Mouse (Mus musculus) left cerebral cortex, adult 2 months (tissue): ENCODE results near the gene Ppa2. TPM values are rescaled to one million over a fixed set of nuclear protein-coding genes. Genes with fewer than 3 reads are reported as not detected.

ENCODE experiments used
- DNase-seq, 2 experiments: peaks; one replicate each; pipeline ENCODE4 v3.0.0; 2021 to 2022; ENCODE audit warnings: low spot score in 2 of 2, mixed read lengths in 1 of 2; ENCODE audit errors: extremely low spot score in 1 of 2
- H3K27ac ChIP-seq: fragments of 200-600 bp; 2 replicates; pipeline ENCODE4 v1.8.1; 2022
- H3K4me3 ChIP-seq: fragments of 200-600 bp; 2 replicates; pipeline ENCODE4 v1.8.1; 2022
- CTCF ChIP-seq: fragments of 200-600 bp; IDR thresholded peaks from 2 replicates; pipeline ENCODE4 v1.8.1; 2022; ENCODE audit warnings: antibody characterized with exemption, mild to moderate bottlenecking, moderate library complexity
- intact Hi-C: fragments of 180-260 bp; cut with DNase I; formaldehyde crosslinking; loops from one replicate; pipeline ENCODE4 v1.15.1; 2025
- total RNA-seq, 2 experiments: library from RNA; stranded (reverse); gene quantifications; 2 replicates each; pipeline ENCODE4 v1.2.3; 2021

Gene Ppa2
- total RNA-seq, 2 experiments from 2014 or later, result 50.0 to 52.5 TPM

DNA sequence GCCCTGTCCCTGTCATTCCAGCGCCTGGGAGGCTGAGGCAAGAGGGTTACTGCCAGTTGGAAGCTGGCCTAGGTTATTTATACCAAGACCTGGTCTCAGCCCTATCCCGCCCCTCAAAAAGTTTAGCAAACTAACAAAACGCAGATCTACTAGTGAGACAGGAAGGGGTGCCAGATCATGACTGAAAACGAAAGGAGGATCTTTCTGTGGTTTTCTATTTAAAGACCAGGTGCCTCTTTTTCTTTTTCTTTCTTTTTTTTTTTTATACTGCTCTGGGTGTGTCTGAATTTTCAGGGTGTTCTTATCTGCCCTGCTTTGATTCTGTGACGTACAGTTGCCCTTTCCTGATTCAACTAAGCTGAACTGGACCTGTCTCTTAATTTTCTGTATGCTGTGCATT, 22.4 kb downstream of the Ppa2 start:
- intact Hi-C loops, result no loop called here
- Histone ChIP-seq H3K4me3 (no peak overlapping the region), H3K27ac (no peak overlapping the region)
- no peak for DNase-seq
- TF ChIP-seq CTCF, result no peak

DNA sequence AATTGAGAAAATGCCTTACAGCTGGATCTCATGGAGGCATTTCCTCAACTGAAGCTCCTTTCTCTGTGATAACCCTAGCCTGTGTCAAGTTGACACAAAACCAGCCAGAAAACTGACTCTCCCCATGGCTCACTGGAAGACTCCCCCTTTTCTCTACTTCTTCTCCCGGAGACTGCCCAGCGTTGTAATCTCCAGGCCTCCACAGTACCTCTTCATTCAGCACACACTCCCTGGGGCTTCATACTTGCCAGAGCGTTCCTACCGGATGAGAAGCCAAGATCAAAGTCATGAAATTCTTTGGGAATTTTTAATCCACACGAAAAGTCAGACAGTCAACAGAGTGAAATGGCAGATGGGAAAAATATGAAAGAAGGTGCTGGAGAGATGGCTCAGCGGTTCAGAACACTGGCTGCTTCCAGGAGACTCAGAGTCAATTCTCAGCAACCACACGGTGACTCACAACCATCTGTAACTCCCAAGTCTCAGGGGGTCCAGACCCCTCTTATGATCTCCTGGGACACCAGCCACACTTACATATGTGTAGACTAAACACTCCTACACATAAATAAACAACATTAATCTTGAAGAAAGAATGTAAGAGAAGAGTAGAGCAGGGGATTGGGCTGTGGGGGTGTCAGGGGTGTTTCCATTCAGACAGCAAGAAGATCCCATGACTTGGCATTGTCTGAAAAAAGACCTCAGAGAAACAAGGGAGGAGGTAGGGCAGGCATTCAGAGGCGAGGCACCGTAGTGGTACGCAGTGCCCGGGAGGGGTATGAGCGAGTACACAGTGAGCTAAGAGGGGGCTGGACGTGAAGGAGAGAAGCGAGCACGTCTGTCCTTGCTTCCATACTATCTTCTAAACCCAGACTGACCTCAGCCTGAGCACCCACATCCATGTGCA, 23.6 kb downstream of the Ppa2 start:
- Histone ChIP-seq H3K27ac (no peak overlapping the region), H3K4me3 (no peak overlapping the region)
- intact Hi-C loops, result no loop called here
- DNase-seq, result no peak
- TF ChIP-seq CTCF, result no peak

DNA sequence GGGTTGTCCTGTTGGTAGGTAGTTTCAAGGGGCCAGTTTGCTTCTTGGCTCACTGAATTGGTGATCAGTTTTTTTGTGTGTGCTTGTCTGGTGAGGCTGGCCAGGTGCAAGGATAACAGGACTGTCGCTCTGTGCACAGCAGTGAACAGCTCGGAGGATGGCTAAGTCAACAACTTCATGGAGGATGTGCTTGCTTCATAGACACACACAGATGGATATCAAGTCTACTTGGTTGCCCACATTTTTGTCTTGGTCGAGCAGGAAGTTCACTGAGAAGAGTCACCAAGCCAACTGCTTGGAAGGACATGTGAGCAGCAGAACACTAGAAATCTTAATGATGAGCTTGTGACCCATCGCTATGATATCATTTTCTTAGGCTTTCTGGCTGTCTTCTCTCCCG, 24.8 kb downstream of the Ppa2 start:
- intact Hi-C loops, result no loop called here
- TF ChIP-seq CTCF, result no peak
- H3K27ac ChIP-seq, result no peak overlapping the region
- H3K4me3 ChIP-seq, result no peak overlapping the region
- no peak for DNase-seq

DNA sequence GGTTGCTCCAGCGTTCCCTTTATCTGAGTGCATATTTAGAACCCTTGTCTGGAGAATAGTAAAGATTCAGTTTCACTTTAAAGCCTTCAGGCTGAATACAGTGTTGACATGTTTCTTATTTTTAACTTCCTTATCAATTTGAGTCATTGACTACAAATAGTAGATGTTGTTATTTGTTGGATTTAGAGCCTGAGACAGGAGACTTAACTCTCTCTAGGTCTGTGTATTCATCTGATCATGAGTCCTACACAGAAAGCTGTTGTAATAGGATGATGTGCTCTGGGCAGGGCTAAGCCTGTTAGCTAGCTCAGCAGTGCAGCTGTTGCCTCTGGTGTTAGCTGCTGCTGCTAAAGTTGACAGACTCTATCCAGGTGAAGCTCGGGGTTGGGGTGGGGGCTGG, 25.3 kb downstream of the Ppa2 start:
- Histone ChIP-seq H3K27ac (no peak overlapping the region), H3K4me3 (no peak overlapping the region)
- intact Hi-C loops, result no loop called here
- DNase-seq, result no peak
- TF ChIP-seq CTCF, result no peak

DNA sequence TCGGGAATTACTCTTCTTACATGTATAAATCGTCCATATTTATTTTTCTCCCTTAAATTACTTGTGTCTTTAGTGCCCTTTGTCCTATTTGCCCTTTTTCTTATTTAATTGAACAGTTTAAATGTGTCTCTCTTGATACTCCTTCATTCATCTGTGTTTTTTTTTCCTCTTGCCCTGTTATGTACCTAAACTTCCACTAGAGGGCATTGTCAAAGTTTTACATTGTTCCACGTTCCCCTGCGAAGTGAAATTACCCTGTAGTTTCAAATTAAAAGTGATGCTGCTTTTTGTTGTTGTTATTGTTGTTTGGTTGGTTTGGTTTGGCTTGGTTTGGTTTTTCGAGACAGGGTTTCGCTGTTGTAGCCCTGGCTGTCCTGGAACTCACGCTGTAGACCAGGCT, 26.5 kb downstream of the Ppa2 start:
- no peak for DNase-seq
- intact Hi-C loops, result loop anchor here (2.0 kb wide), 1 partner anchor 1292 kb away; no protein-coding TSS in a partner anchor
- Histone ChIP-seq H3K4me3 (no peak overlapping the region), H3K27ac (no peak overlapping the region)
- TF ChIP-seq CTCF, result peak; percentile 54

DNA sequence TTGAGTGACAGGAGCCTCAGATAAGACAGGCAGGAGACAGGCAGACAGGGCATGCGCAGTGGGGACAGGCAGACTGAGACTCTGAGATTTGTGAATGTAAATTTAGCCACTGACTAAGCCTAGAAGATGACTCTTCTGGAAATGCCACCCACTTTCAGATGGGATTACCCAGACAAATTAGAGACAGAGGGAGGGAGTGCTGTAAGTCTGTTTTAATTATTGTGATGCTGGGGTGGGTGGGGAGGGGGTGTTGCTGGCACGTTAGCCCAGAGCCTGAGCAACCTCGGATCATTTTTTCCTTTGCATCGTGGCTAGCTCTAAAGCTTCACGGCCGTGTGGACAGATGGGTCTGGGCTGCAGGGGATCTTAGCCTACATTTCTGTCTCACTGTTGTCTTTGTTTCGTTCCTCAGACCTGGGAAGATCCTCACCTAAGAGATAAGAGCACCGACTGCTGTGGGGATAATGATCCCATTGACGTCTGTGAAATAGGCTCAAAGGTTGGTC, 29.0 kb downstream of the Ppa2 start:
- DNase-seq, result peak; percentile 58 to 60
- Histone ChIP-seq H3K27ac (no peak overlapping the region), H3K4me3 (no peak overlapping the region)
- TF ChIP-seq CTCF, result no peak
- intact Hi-C loops, result loop anchor here (2.0 kb wide), 1 partner anchor 206 kb away; the partner anchor contains the start of gene Tet2

DNA sequence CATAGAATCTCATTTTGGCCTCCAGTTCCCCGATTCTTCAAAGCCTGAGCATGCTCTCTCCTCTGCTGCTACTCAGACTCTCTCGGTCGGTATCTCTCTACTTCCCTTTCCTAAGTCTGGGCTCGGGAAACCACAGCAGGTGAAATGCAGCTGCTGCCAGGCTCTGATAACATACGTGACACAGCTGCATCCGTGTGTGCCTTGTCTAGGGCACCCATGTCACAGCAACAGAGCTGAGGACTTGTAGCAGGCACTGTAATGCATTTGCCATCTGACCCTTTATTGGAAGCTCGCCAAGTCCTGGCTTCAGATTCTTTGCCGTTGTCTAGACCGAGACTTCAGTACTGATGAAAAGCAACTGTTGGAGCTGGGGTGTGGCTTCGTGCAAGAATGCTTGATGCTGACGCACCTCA, 29.5 kb downstream of the Ppa2 start:
- Histone ChIP-seq H3K27ac (no peak overlapping the region), H3K4me3 (no peak overlapping the region)
- TF ChIP-seq CTCF, result no peak
- intact Hi-C loops, result loop anchor here (2.0 kb wide), 1 partner anchor 205 kb away; the partner anchor contains the start of gene Tet2
- DNase-seq, result peak in 1 of 2 experiments; percentile 22

DNA sequence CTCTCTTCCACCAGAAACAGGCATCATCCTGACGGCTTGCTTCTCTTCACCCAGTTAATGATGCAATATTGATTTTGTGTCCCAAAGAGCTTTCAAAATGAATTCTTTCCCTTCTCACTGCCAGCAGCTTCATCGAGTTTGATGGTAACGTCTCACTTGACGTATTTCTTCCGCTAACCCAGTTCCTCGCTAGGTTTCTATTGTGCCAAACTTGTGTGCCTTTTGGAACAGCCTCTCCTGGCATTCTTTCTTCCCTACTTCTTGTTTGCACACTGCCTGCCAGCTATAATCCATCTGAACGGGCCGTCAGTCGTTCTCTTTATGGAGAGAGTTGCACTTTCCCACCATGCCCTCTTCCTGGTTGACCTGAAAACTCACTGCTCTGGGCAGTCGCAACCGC, 31.2 kb downstream of the Ppa2 start:
- no peak overlapping the region for H3K4me3 ChIP-seq
- no peak for TF ChIP-seq CTCF
- no peak for DNase-seq
- H3K27ac ChIP-seq, result no peak overlapping the region
- intact Hi-C loops, result no loop called here

DNA sequence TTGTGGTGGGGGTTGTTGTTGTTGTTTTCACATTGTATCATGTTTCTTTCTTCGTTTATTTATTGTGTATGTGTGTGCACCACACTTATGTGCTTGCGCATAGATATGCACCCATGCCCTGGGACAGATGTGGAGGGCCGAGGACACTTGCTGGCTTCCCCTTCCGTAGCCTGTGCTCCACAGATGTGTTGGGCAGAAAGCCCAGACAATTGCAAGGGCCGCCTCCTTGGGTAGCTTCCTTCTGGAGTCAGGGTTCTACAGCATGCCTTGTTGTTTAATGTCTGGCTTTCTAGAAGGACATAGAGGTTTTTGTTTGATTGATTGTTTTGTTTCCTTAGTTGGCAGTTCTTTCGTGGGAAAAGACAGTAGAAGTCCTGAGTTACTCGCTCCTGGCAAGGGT, 37.6 kb downstream of the Ppa2 start:
- TF ChIP-seq CTCF, result no peak
- intact Hi-C loops, result no loop called here
- no peak for DNase-seq
- H3K27ac ChIP-seq, result no peak overlapping the region
- H3K4me3 ChIP-seq, result no peak overlapping the region

DNA sequence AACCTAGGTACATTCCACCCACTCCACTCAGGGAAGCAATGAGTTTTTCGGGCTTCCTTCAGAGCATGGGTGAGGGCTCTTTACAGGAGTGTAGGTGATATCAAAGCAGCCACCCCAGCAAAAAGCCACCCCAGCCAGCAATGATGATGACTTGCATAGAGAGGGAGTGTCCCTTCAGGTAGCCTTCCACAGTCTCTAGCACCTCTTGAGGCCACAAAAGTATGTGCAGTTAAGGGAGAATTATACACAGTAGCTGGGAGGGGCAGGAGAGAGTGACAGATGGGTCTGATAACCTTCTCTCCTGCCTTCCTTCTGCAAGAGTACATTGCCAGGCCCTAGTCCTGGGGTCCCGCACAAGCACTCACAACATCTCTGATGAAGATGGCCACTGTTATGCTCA, 38.9 kb downstream of the Ppa2 start:
- intact Hi-C loops, result no loop called here
- DNase-seq, result no peak
- no peak for TF ChIP-seq CTCF

DNA sequence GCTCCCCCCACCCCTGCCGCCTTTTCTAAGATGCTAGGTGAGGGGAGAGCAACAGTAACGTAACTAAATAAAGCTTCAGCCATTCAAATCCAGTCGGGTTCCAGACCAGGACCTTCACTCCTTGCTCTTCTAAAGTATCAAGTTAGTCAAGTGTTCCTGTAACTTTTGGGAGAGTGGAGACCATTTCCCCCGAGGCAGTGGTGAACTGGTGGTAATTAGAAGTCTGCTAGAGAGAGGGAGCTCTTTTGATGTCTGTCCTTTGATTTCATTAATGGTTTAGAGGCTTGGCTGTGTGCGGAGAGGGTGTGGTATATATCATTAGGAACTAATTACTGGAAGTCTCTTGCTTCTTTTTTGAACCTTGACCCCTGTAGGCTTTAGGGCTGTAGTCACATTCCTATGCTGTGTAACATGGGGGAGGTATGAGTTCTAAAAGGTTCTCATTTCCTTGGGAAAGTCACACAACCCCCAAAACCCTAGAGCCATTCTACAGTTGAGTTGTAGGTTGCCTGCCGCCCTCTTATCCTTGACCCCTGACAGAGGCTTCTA, 47.6 kb downstream of the Ppa2 start:
- Histone ChIP-seq H3K27ac (no peak overlapping the region), H3K4me3 (no peak overlapping the region)
- TF ChIP-seq CTCF, result no peak
- intact Hi-C loops, result no loop called here
- no peak for DNase-seq

More for the DNA sequence above, 38.9 kb downstream of the Ppa2 start:
- no peak overlapping the region for H3K27ac ChIP-seq
- no peak overlapping the region for H3K4me3 ChIP-seq

DNA sequence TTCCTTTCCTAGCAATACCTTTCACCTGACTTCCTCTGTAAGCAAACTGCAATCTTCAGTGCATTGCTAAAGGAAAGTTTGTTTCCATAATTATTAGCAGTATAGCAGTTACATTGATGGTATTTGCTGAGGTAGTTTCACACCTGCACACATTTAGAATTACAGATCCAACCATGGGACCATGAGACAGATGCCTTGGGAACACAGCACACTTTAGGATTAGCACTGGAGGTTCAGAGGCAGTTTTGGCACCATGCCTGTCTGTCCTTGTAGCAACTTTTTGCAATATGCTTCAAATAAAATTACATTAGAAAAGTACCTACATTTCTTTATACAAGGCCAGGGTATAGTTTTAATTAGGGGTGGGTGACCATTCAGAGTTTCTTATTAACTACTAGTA, 48.1 kb downstream of the Ppa2 start:
- intact Hi-C loops, result no loop called here
- TF ChIP-seq CTCF, result no peak
- H3K27ac ChIP-seq, result no peak overlapping the region
- H3K4me3 ChIP-seq, result no peak overlapping the region
- no peak for DNase-seq

DNA sequence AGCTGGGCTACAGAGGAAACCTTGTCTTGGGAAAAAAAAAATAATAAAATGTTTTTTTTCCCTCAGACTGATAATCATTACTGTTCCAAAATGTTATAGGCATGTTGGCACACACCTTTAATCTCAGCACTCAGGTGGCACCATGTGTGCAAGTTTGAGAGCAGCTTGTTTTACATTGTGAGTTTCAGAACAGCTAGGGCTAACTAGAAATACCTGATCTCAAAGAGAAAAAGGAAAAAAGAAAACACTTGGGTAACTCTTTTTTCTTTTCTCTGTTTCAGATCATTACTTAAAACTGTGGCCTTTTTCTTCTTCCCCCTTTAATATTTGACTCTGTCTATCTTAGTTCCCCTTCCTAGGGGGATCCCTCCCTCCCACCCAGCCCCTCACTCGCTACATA, 51.5 kb downstream of the Ppa2 start:
- Histone ChIP-seq H3K4me3 (no peak overlapping the region), H3K27ac (no peak overlapping the region)
- no peak for DNase-seq
- intact Hi-C loops, result no loop called here
- TF ChIP-seq CTCF, result no peak
